Mouse (Mus musculus) intestine, embryonic 16.5 days (tissue): ENCODE measurements around the gene Thoc7. TPM values are rescaled to one million over a fixed set of nuclear protein-coding genes. Genes with fewer than 3 reads are reported as not detected.
A peak's percentile ranks its signal among the peaks of the same experiment; 100 is the strongest.
"Not testable (repeated sequence)": the region's sequence is repeated elsewhere in the genome, so short reads cannot be mapped to it uniquely, and the experiment has no call there.

Source experiments
- ATAC-seq: fragments of 200-750 bp; cut with Nextera tagmentation; 2 replicates; pipeline ENCODE4 v1.8.0; 2017; ENCODE audit warnings: moderate TSS enrichment, moderate library complexity
- H3K27ac ChIP-seq: fragments of 300-500 bp; sonication (generic); 2 replicates; pipeline ENCODE4 v1.5.1; 2014; ENCODE audit warnings: mild to moderate bottlenecking, low read length
- H3K27me3 ChIP-seq: fragments of 300-500 bp; sonication (generic); replicated peaks from 2 replicates; pipeline ENCODE4 v1.6.1; 2014; ENCODE audit warnings: low read length, control low read depth, mixed read lengths; ENCODE audit not compliant: control insufficient read depth, insufficient read depth
- H3K36me3 ChIP-seq: fragments of 300-500 bp; sonication (generic); 2 replicates; pipeline ENCODE4 v1.6.1; 2014; ENCODE audit warnings: low read length, control low read depth; ENCODE audit not compliant: control insufficient read depth, insufficient read depth
- H3K4me1 ChIP-seq: fragments of 300-500 bp; sonication (generic); 2 replicates; pipeline ENCODE4 v1.6.1; 2014; ENCODE audit warnings: low read length, control low read depth, mixed read lengths; ENCODE audit not compliant: control insufficient read depth, insufficient read depth
- H3K4me2 ChIP-seq: fragments of 300-500 bp; sonication (generic); 2 replicates; pipeline ENCODE4 v1.6.1; 2014; ENCODE audit warnings: low read depth, low read length, control low read depth
- H3K4me3 ChIP-seq: fragments of 300-500 bp; sonication (generic); 2 replicates; pipeline ENCODE4 v1.5.1; 2014; ENCODE audit warnings: mild to moderate bottlenecking, low read length
- H3K9ac ChIP-seq: fragments of 300-500 bp; sonication (generic); 2 replicates; pipeline ENCODE4 v1.6.1; 2014; ENCODE audit warnings: low read depth, low read length
- H3K9me3 ChIP-seq: fragments of 300-500 bp; sonication (generic); 2 replicates; pipeline ENCODE4 v1.6.1; 2016; ENCODE audit warnings: low read length, control low read depth; ENCODE audit not compliant: control insufficient read depth
- WGBS: fragments of 180-500 bp; shearing (Covaris S2); extraction: QIAGEN DNeasy Blood & Tissue Kit; methylation state at CpG from one replicate; pipeline ENCODE4 v1.1.7; 2014; 5-methylcytosine and 5-hydroxymethylcytosine counted together
- polyA plus RNA-seq: library from polyadenylated mRNA; unstranded; fragments of >200 nt; fragmentation: Nextera tagmentation; extraction: Ambion mirVana; gene quantifications from 2 replicates; pipeline ENCODE4 v1.2.1, GENCODE M21; 2015

Gene Thoc7
- polyA plus RNA-seq, 1 experiment from 2014 or later, result 155 TPM

- H3K36me3 ChIP-seq, result no peaks in the 10 kb centered on the region
- no peaks in the 10 kb centered on the region for H3K9me3 ChIP-seq
- peaks cover 7% of the 10 kb centered on the region for H3K4me1 ChIP-seq
- no peak for ATAC-seq
- no peak overlapping the region for H3K4me2 ChIP-seq
- no peak overlapping the region for H3K27ac ChIP-seq
- H3K4me3 ChIP-seq, result no peak overlapping the region
- H3K27me3 ChIP-seq, result no peaks in the 10 kb centered on the region
- 50% methylated on average over 6 of the region's 6 CpGs for WGBS
- no peak overlapping the region for H3K9ac ChIP-seq
Measured at GRCm38 (mm10) chr14:13971644-13972234, 10.1 kb upstream of the Thoc7 start.

- no peaks in the 10 kb centered on the region for H3K9me3 ChIP-seq
- H3K27ac ChIP-seq, result peak overlapping the region; percentile 47
- H3K36me3 ChIP-seq, result no peaks in the 10 kb centered on the region
- no peaks in the 10 kb centered on the region for H3K27me3 ChIP-seq
- H3K9ac ChIP-seq, result no peak overlapping the region
- peaks cover 10% of the 10 kb centered on the region for H3K4me1 ChIP-seq
- WGBS, result 79% methylated on average over 3 of the region's 3 CpGs
- H3K4me2 ChIP-seq, result no peak overlapping the region
- H3K4me3 ChIP-seq, result no peak overlapping the region
- peak; percentile 78 for ATAC-seq
Measured at GRCm38 (mm10) chr14:13970513-13970912, 8.9 kb upstream of the Thoc7 start.

GRCm38 (mm10) chr14:13968476-13968875 lies 6.8 kb upstream of the Thoc7 start:
- no peaks in the 10 kb centered on the region for H3K27me3 ChIP-seq
- no peak overlapping the region for H3K4me3 ChIP-seq
- peaks cover 10% of the 10 kb centered on the region for H3K4me1 ChIP-seq
- H3K27ac ChIP-seq, result no peak overlapping the region
- no peaks in the 10 kb centered on the region for H3K36me3 ChIP-seq
- no peak for ATAC-seq
- 83% methylated on average over 5 of the region's 5 CpGs for WGBS
- no peak overlapping the region for H3K9ac ChIP-seq
- H3K9me3 ChIP-seq, result no peaks in the 10 kb centered on the region
- H3K4me2 ChIP-seq, result no peak overlapping the region

GRCm38 (mm10) chr14:13967607-13968006 lies 6.0 kb upstream of the Thoc7 start:
- Histone ChIP-seq H3K27ac (no peak overlapping the region), H3K4me1 (peaks cover 10% of the 10 kb centered on the region), H3K4me3 (no peak overlapping the region), H3K27me3 (no peaks in the 10 kb centered on the region), H3K36me3 (no peaks in the 10 kb centered on the region), H3K4me2 (no peak overlapping the region), H3K9me3 (no peaks in the 10 kb centered on the region), H3K9ac (no peak overlapping the region)
- WGBS, result 45% methylated on average over 1 of the region's 1 CpGs
- ATAC-seq, result no peak

GRCm38 (mm10) chr14:13963527-13963926 lies 1.9 kb upstream of the Thoc7 start:
- H3K27ac ChIP-seq, result no peak overlapping the region
- no peak overlapping the region for H3K4me3 ChIP-seq
- WGBS, result 53% methylated on average over 1 of the region's 1 CpGs
- no peak for ATAC-seq
- no peak overlapping the region for H3K4me2 ChIP-seq
- H3K4me1 ChIP-seq, result peaks cover 13% of the 10 kb centered on the region
- H3K9me3 ChIP-seq, result no peaks in the 10 kb centered on the region
- no peaks in the 10 kb centered on the region for H3K36me3 ChIP-seq
- H3K9ac ChIP-seq, result no peak overlapping the region
- H3K27me3 ChIP-seq, result no peaks in the 10 kb centered on the region

GRCm38 (mm10) chr14:13962476-13962875 lies 824 bp upstream of the Thoc7 start:
- Histone ChIP-seq H3K9ac (no peak overlapping the region), H3K4me1 (peaks cover 13% of the 10 kb centered on the region), H3K27me3 (no peaks in the 10 kb centered on the region), H3K9me3 (no peaks in the 10 kb centered on the region), H3K27ac (0 out of 2 replicates have a peak overlapping the region, but pooled peaks have one; percentile 4), H3K4me3 (no peak overlapping the region), H3K4me2 (peak overlapping the region; percentile 27; the same call in 1 of the 2 replicates), H3K36me3 (no peaks in the 10 kb centered on the region)
- ATAC-seq, result no peak
- WGBS, result 72% methylated on average over 6 of the region's 6 CpGs

GRCm38 (mm10) chr14:13960482-13961325 lies 948 bp downstream of the Thoc7 start:
- H3K27me3 ChIP-seq, result no peaks in the 10 kb centered on the region
- H3K9ac ChIP-seq, result peak overlapping the region; percentile 99
- H3K4me1 ChIP-seq, result peaks cover 10% of the 10 kb centered on the region
- peak; percentile 87 for ATAC-seq
- peak overlapping the region; percentile 94 for H3K27ac ChIP-seq
- peaks cover 5% of the 10 kb centered on the region for H3K36me3 ChIP-seq
- H3K4me3 ChIP-seq, result peak overlapping the region; percentile 96
- H3K9me3 ChIP-seq, result no peaks in the 10 kb centered on the region
- peak overlapping the region; percentile 68 for H3K4me2 ChIP-seq
- under 1% methylated on average over 72 of the region's 75 CpGs for WGBS

GRCm38 (mm10) chr14:13960079-13960478 lies 1.6 kb downstream of the Thoc7 start:
- peak overlapping the region; percentile 96 for H3K4me3 ChIP-seq
- 0 out of 2 replicates have a peak, but pooled peaks have one; percentile 31 for ATAC-seq
- WGBS, result 0% methylated on average over 9 of the region's 9 CpGs

GRCm38 (mm10) chr14:13952151-13952550 lies 9.5 kb downstream of the Thoc7 start:
- not testable (repeated sequence) for H3K9ac ChIP-seq
- 96% methylated on average over 3 of the region's 3 CpGs for WGBS

More at GRCm38 (mm10) chr14:13960079-13960478, 1.6 kb downstream of the Thoc7 start:
- peaks cover 10% of the 10 kb centered on the region for H3K4me1 ChIP-seq
- H3K4me2 ChIP-seq, result peak overlapping the region; percentile 68
- peak overlapping the region; percentile 94 for H3K27ac ChIP-seq
- H3K9ac ChIP-seq, result peak overlapping the region; percentile 99
- no peaks in the 10 kb centered on the region for H3K9me3 ChIP-seq
- no peaks in the 10 kb centered on the region for H3K27me3 ChIP-seq
- peaks cover 6% of the 10 kb centered on the region for H3K36me3 ChIP-seq

More at GRCm38 (mm10) chr14:13952151-13952550, 9.5 kb downstream of the Thoc7 start:
- not testable (repeated sequence) for H3K4me1 ChIP-seq, H3K27ac ChIP-seq, H3K4me3 ChIP-seq, H3K4me2 ChIP-seq, H3K27me3 ChIP-seq, H3K9me3 ChIP-seq, ATAC-seq
- peaks cover 17% of the 10 kb centered on the region for H3K36me3 ChIP-seq
